Mouse (Mus musculus): ENCODE measurements around the gene 1700031F05Rik. TPM values are rescaled to one million over a fixed set of nuclear protein-coding genes. Genes with fewer than 3 reads are reported as not detected.

The 1700031F05Rik gene
- not detected in 2 replicates for polyA plus RNA-seq (2012)

DNA sequence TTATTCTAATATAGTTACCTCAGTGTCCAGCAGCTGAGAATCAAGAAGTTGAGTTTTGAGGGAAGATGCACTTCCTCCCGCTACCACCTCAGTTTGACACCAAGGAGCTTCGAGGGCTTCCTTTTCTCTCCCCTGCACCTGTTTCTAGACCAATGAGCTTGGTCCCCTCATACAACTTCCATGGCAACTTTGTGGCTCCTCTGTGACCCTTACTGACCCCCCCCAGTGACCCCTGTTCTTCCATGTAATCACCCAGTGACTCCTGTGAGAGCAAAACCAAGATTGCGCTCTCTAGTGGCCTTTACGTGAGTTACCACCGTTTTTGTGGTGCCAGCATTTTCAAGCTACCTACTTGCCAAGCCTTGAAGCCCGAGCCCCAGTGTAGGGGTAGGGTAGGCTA is at the start of gene 1700031F05Rik:
1700031F05Rik (minus strand) TSS at position 101 of the 400 bp plus-strand sequence.

DNA sequence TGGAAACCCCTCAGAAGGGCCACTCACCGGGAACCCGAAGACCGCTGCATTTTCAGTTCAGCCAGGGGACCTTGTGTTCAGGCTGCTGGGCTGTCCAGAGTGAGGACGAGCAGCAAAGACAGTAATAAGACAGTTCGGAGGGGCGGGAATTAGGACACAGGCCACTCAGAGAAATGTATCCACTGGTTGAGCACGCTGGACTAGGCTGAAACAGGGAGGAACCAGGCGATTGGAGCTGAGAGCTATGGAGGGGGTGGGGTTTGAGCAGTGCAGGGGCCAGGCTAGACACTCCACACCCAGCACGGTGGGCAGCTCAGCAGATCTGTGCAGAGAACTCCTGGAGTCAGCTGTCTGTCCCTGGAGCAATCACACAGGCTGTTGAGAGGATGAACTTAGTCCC is 40.8 kb upstream of the 1700031F05Rik start, which contains the start of the genes Dmrtc1a and 1700011M02Rik:
Dmrtc1a (minus strand) TSS at position 101 of the 400 bp plus-strand sequence.
1700011M02Rik (plus strand) TSS at position 319 of the 400 bp plus-strand sequence.

DNA sequence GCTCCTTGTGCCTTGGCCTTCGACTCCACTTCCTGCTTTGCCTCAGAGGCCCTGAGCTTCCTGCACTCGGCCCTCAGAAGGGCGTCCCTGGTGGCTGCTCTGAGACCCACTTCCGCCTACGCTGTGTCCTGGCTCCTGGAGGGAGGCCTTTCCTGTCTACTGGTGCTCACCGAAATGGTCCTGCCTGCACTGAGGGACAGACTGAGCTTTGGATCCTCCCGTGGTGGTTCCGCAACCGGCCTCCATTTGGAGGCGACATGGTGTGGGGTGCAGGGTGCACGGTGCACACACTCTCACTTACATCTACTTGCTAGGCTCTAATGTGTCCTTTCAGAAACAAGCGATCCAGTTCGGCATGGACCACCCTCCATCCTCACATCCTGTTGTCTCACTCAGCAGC is 13.3 kb downstream of the 1700031F05Rik start, which contains the start of gene Dmrtc1c2:
Dmrtc1c2 (minus strand) TSS at position 101 of the 400 bp plus-strand sequence.

Other genes with a start within 250 kb of the 1700031F05Rik start
- gene Phka1, start 223.7 kb downstream of the 1700031F05Rik start, polyA plus RNA-seq (2012) = 1.2 TPM in 2 replicates
- not detected in 2 replicates for gene Gm3880, start 181.0 kb downstream of the 1700031F05Rik start, polyA plus RNA-seq (2012)
- not detected in 2 replicates for gene Gm9112, start 160.3 kb downstream of the 1700031F05Rik start, polyA plus RNA-seq (2012)
- gene Dmrtc1b, start 160.1 kb downstream of the 1700031F05Rik start, polyA plus RNA-seq (2012) = not detected in 2 replicates
- not detected in 2 replicates for gene Dmrtc1c1, start 65.0 kb downstream of the 1700031F05Rik start, polyA plus RNA-seq (2012)
- gene Dmrtc1c2, start 13.4 kb downstream of the 1700031F05Rik start, polyA plus RNA-seq (2012) = not detected in 2 replicates
- not detected in 2 replicates for gene Dmrtc1a, start 40.7 kb upstream of the 1700031F05Rik start, polyA plus RNA-seq (2012)
- not detected in 2 replicates for gene 1700011M02Rik, start 40.9 kb upstream of the 1700031F05Rik start, polyA plus RNA-seq (2012)
- gene 1700018G05Rik, start 60.4 kb upstream of the 1700031F05Rik start, polyA plus RNA-seq (2012) = not detected in 2 replicates

Data from megakaryocyte-erythroid progenitor cell, adult 5 weeks (primary cell).